Mouse (Mus musculus) fat pad, adult 2 months (tissue): Measurements from ENCODE around the gene Stx7.
"Not testable (repeated sequence)": the region's sequence is repeated elsewhere in the genome, so short reads cannot be mapped to it uniquely, and the experiment has no call there.

ENCODE experiments used
- DNase-seq: peaks from one replicate; pipeline ENCODE4 v3.0.0-alpha.2; 2011; ENCODE audit warnings: low read depth, low spot score; ENCODE audit errors: extremely low read depth

Stx7 gene

GRCm38 (mm10) chr10:24149135-24149781, at the start of gene Stx7:
Gene Stx7 (plus strand): TSS chr10:24149302.
- DNase-seq, result no peak

- DNase-seq, result not testable (repeated sequence)
These were observed 47.3 kb upstream of the Stx7 start, which contains the start of gene Taar8c for GRCm38 (mm10) chr10:24101812-24102211. Gene Taar8c (minus strand): TSS chr10:24101912.

GRCm38 (mm10) chr10:24103299-24103698, 45.8 kb upstream of the Stx7 start:
- not testable (repeated sequence) for DNase-seq

- no peak for DNase-seq
These were observed 41.4 kb upstream of the Stx7 start for GRCm38 (mm10) chr10:24107747-24108146.

- DNase-seq, result no peak
These were observed 40.9 kb upstream of the Stx7 start for GRCm38 (mm10) chr10:24108236-24108635.

- not testable (repeated sequence) for DNase-seq
These were observed 39.7 kb upstream of the Stx7 start, which contains the start of gene Taar9 for GRCm38 (mm10) chr10:24109434-24109833. Gene Taar9 (minus strand): TSS chr10:24109534.

GRCm38 (mm10) chr10:24111116-24111778, 37.9 kb upstream of the Stx7 start:
- no peak for DNase-seq

GRCm38 (mm10) chr10:24131451-24132262, 17.4 kb upstream of the Stx7 start:
- no peak for DNase-seq

- DNase-seq, result no peak
These were observed 16.8 kb upstream of the Stx7 start for GRCm38 (mm10) chr10:24132273-24132672.

GRCm38 (mm10) chr10:24133132-24133531, 16.0 kb upstream of the Stx7 start:
- no peak for DNase-seq

GRCm38 (mm10) chr10:24134071-24134645, 14.9 kb upstream of the Stx7 start:
- DNase-seq, result no peak

GRCm38 (mm10) chr10:24138623-24139261, 10.4 kb upstream of the Stx7 start:
- DNase-seq, result no peak

GRCm38 (mm10) chr10:24142735-24143134, 6.4 kb upstream of the Stx7 start:
- DNase-seq, result no peak

GRCm38 (mm10) chr10:24150086-24150485, 984 bp downstream of the Stx7 start:
- DNase-seq, result no peak

- no peak for DNase-seq
These were observed 9.6 kb downstream of the Stx7 start for GRCm38 (mm10) chr10:24158470-24159254.

- no peak for DNase-seq
These were observed 10.5 kb downstream of the Stx7 start for GRCm38 (mm10) chr10:24159575-24159974.

- no peak for DNase-seq
These were observed 11.2 kb downstream of the Stx7 start for GRCm38 (mm10) chr10:24160349-24160748.

GRCm38 (mm10) chr10:24164137-24164908, 15.2 kb downstream of the Stx7 start:
- no peak for DNase-seq

- no peak for DNase-seq
These were observed 15.8 kb downstream of the Stx7 start for GRCm38 (mm10) chr10:24164909-24165304.
